Mouse (Mus musculus): ENCODE measurements around the gene Urb2. TPM values are rescaled to one million over a fixed set of nuclear protein-coding genes. Genes with fewer than 3 reads are reported as not detected.
A peak's percentile ranks its signal among the peaks of the same experiment; 100 is the strongest.

The Urb2 gene
- total RNA-seq (2014; fragmentation: Nextera tagmentation) (27.8 and 29.2 TPM in 2 replicates), total RNA-seq (2017) (23.6 and 27.2 TPM in 2 replicates)

DNA sequence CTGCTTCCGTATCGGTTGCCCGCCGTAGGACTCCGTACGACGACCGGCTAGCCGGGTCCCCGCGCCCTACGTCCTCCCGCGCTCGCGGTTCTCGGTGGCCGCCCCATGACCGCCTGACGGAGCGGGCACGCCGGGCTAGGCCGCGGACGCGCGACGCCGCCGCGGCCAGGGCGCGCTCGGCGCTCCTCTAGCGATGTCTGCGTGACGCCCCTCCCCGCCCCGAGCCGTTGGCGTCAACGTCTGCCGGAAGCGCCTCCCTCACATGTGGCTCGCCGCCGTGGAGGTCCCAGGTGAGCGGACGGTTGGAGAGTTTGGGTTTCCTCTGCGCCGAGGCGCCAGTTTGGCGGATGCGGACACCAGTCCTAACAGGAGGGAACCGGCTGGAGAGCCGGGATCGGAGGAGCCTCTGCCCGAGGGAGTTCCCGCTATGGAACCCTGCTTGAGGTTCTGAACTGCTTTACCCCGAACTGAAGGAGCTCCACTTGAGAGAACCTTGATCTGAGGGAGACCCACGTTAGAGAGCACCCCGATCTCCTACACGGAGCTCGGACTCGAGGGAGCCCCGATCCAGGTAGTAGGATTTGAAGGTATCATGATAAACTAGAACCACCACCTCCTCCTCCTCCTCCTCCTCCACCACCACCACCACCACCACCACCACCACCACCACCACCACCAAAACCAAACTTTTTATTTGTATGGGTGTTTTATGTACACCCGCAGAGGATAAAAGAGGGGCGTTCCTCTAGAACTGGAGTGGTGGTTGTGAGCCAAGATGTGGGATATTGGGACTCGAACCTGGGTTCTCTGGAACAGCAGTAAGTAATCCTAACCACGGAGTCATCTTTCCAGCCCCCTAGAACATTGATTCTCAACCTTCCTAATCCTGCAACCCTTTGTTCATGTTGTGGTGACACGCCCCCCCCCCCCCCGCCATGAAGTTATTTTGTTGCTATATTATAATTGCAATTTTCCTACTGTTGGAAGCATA lies at the start of gene Urb2, which contains the start of gene Taf5l:
TSS of gene Urb2 (plus strand) at position 272 of the 991 bp plus-strand sequence.
TSS of gene Taf5l (minus strand) at position 161 of the 991 bp plus-strand sequence.
- peak; percentile 85 for ATAC-seq (replicated peaks; ENCODE audit: poor library complexity, severe bottlenecking)

DNA sequence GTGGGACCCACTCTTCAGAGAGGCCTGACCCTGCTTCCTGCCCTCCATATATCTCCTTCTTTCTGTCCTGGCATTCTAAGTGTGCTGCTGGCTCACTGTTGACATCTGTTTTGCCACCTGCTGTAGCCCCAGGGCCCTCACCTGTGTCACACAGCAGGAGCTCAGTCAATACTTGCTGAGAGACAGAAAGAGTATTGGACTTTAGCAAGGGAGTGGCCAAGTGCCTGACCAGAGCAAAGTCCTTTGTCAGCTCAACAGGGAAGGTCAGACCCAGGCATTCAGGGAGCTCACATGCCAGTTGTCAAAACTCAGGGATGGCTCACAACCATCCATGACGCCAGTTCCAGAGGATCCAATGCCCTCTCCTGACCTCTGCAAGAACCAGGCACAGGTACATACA lies 47.8 kb upstream of the Urb2 start:
- ATAC-seq (replicated peaks; ENCODE audit: poor library complexity, severe bottlenecking): no peak

DNA sequence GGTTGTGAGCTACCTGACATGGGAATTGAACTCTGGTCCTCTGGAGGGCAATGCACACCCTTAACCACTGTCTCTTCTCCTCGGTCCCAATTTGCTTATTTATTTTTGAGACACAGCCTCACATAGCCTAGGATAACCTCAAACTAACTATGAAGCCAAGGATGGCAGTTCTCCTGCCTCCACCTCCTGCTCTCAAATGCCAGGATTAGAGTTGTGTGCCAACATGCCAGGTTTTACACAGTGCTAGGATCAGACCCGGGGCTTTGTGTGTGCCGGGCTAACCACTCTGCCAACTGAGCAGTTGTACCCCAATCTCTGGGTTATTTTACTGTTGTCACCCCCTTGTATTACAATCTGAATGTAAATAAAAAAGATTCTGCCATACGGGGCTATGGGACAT lies 43.8 kb upstream of the Urb2 start:
- no peak for ATAC-seq (replicated peaks; ENCODE audit: poor library complexity, severe bottlenecking)

DNA sequence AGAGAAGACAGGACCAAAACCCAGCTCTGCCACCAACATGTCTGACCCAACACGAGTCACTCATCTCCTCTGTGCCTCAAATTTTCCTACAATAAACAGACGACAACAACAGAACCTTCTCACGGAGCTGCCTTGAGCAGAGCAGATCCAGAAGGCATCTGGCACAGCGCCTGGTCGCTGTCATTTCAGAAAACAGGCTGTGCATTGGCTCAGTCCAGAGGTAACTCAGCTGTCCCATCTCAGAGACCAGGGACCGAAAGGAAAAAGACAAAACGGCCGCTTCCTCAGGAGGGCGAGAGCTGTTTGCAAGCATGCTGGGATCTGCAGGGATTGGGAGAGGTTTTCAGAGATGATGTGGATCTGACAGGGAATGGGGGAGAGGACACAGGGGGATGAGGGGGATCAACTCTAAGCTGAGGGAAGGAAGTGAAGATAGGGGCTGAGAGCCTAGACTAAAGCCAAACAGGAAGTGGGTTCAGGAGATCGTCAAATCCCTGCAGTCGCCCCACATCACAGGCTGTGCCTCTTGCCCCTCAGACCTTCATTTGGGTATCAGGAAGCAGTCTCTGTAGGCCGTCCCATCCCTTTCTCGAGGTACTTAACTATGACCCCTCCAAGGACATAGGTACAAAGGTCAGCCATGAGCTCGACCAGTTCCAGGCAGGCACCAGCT lies 43.0 kb upstream of the Urb2 start:
- peak; percentile 9 for ATAC-seq (replicated peaks; ENCODE audit: poor library complexity, severe bottlenecking)

DNA sequence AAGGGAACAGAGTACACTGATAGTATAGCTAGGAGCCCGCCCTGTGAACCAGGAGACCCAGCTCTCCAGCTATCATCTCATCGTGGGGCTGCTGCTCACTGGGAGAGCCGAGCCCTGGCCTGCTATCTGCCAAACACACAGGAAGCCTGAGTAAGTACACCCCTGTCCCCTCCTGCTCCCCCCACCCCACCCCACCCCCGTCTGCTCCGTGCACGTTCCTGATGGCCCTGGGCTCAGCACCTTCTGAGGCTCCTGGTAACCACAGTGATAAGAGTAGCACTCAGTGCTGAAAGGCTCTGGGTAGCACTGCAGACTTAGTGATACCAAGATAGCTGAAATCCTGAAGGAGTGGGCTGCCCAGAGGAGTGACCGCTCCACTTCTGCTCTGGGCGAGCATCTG lies 42.4 kb upstream of the Urb2 start:
- ATAC-seq (replicated peaks; ENCODE audit: poor library complexity, severe bottlenecking): no peak

DNA sequence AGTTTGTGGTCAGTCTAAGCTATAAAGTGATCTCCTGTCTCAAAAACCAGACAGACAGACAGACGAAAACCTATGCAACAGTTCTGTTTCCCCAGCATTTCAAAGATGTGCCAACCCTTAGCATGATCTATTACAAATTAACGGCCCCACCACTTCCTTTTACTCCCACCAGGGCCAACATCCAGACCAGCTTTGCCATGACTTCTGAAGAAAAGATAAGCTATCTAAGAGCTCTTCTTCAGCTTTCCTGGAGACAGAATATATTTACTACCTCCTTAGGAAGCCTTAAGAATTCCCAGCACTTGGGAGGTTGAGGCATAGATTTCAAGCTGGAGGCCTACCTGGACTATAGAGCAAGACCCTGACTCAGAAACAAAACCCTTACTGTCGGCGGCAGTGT lies 41.1 kb upstream of the Urb2 start:
- ATAC-seq (replicated peaks; ENCODE audit: poor library complexity, severe bottlenecking): peak; percentile 39

DNA sequence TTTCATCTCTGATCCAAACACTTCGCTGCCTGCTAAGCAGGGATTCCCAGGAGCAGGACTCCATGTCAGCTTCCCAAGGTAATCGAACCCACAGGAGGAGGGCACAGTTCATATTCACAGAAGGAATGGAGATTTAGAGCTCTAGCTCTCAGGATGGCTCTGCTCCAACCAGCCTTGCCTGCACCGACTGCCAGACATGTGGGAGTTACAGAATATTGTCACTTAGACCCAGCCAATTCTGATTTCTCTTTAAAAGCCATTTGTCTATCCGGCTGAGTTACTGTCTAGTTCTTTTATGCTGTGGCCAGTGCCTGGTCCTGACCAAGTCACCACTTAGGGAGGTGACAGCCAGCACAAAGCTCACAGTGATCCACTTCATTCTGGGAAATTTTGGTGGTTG lies 39.6 kb upstream of the Urb2 start:
- ATAC-seq (replicated peaks; ENCODE audit: poor library complexity, severe bottlenecking): no peak

DNA sequence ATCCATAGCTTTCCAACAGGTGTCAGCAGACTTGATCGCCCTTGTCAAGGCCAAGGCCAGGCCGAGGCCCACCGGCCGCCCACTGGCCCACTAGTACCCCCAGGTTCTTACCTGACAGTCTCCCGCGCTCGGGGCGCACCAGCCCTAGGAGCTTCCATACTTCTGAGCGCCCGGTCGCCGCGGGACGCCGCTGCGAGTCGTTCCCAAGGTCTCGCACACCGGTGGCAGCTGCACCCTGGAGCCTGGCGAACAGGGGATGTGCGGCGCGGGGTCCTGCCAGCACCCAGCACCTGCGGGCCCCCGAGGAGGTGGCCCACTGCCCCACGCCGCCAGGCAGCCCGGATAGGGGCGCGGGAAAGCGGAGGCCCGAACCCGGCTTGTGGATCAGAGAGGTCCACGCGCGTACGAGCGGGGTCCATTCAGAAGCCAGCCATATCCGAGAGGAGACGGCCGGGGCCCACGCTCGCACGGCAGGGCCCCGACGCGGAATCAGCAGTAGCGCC lies 39.0 kb upstream of the Urb2 start:
- no peak for ATAC-seq (replicated peaks; ENCODE audit: poor library complexity, severe bottlenecking)

DNA sequence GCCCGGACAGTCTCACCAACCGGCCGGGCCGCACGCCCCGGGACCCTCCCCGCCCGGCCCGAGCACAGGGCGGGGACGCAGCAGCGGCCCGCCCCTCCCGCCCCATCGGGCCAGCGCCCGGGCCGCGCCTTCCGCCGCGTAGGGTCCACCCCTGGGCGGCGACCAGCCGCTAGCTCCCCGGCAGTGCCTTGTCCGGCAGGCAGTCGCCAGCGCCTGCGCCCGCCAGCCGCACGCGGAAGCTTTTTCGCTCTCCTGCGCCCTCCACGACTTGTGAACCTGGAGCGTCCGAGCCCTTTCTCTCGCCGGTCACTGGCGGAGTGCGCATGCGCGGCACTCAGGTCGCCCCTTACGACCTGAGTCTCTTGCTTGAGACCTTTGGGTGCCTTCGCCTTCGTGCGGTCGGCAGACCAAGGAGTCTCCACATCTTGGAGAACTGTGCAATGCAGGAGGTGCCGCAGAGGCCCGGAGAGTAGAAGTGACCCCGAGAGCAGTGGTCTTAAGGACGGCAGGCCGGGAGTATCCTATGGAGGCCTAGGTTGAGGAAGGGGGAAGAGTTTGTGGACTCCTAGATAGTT lies 38.4 kb upstream of the Urb2 start, which contains the start of gene Abcb10:
TSS of gene Abcb10 (minus strand) at position 297 of the 575 bp plus-strand sequence.
- ATAC-seq (replicated peaks; ENCODE audit: poor library complexity, severe bottlenecking): peak; percentile 82

DNA sequence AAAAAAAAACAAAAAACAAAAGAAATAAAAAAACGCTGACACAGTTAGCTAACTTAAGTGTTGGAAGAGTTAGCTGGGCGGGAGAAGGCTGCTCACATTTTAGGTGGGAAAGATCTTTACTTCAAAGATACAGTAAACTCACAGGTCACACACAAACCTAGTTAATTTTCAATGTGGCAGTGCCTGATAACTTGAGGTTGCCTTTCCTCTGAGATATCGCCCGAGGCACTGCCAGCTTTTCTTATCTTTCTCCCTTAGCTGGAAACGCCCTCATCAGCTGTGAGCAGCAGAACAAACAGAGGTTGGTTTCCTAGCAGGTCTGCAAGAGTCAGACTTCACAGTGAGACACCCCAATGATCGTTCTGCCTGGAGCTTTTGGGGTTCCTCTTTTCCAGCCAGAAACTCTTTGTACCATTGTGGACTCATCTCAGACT lies 32.7 kb upstream of the Urb2 start:
- ATAC-seq (replicated peaks; ENCODE audit: poor library complexity, severe bottlenecking): peak; percentile 42

DNA sequence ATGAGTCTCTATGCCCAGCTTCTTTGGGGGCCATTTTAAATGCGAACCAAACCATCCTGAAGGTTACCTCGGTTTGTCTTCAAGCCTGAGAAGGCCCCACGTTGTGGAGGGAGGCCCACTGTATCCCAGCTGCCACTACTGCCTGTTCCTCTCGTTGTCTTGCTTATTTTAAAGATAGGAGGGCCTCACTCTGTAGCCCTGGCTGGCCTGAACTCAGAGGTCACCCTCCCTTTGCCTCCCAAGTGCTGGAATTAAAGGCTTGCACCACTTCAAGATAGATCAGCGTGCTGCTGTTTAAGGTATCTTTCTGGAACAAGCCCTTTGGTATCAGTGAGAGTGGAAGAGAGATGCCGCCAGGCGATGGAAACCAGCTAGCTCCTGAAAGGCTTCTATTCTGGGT lies 32.2 kb upstream of the Urb2 start:
- no peak for ATAC-seq (replicated peaks; ENCODE audit: poor library complexity, severe bottlenecking)

DNA sequence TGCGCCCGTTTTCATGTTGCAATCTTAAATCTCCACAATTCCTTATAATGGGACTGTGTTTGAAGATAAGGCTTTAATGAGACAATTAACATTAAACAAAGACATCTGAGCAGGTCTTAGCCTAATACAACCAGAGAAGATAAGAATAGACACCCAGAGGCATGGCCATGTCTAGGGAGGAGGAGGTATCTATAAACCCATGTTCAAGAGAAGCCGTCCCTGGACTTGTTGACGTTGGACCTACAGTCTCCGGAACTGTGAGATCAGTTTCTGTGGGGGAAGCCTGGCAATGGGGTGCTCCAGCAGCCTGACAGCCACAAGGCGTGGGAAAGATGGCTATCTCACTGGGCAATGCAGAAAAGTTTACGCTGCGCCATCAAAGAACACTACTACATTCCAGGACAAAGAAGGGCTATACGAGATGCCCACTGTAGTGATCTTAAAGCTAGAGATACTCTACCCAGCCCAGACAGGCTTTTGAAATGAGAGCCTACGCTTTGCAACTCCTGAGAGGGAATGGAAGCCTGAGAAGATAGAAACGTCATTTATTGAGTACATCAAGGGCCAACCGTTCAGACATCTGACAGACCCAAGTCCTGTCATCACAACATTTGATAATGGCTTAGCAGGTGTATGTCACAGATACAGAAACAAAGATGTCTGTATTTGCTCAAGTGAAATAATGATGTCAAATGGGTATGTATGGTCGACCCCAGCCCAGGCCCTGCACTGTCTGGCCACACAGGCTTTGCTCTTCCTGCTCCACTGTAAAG lies 30.8 kb upstream of the Urb2 start:
- no peak for ATAC-seq (replicated peaks; ENCODE audit: poor library complexity, severe bottlenecking)

DNA sequence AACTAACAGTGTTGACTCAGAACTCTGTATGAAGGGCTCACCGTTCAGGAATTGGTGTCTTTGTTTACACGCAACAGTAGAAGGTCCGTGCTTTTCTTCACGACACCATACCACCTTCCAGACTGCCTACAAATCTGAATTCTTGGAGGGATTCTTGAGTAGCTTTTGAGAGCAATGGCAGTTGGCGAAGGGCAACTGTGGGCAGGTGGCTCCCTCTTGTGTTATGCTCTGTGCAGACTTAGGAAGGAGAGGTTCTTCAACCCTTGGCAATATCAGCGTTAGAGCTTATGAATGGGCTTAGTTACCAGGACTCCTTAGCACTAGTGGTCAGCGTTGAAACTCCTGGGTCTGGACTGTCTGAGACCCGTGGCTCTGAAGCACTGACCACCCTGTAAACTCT lies 28.7 kb upstream of the Urb2 start:
- ATAC-seq (replicated peaks; ENCODE audit: poor library complexity, severe bottlenecking): no peak

DNA sequence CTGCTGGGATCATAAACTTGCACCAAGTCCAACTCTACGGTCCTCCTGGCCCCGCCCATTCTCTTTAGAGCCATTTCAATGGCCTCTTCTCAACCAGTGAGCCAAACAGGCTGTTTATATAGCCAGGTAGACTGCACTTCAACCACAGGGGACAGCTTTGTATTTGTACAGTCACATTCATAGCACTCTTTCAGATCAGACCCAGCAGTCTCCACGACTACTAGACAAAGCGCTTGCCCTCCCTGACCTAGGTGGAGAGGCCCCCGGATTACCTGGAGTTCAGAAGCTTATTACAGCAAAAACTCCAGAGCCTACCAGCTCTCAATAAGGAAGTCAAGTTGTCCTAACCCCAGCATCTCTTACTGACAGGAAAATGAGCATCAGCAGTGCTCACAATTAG lies 27.7 kb upstream of the Urb2 start:
- no peak for ATAC-seq (replicated peaks; ENCODE audit: poor library complexity, severe bottlenecking)

DNA sequence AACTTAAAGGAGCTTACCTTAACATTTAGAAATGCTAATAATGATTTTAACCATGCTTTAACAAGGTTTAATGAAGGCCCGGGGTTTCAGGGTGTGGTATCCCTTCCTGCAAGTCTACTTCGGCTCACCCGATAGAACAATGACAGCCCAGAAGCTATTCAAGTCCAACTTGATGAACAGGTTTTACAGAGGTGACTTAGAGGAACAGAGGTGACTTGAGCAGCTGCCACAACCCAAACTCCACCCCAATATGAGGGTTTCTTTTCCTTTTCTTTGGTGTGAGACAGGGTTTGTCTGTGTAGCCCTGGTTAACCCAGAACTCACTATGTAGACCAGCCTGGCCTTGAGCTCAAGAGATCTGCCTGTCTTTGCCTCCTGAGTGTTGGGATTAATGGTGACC lies 27.3 kb upstream of the Urb2 start:
- no peak for ATAC-seq (replicated peaks; ENCODE audit: poor library complexity, severe bottlenecking)

DNA sequence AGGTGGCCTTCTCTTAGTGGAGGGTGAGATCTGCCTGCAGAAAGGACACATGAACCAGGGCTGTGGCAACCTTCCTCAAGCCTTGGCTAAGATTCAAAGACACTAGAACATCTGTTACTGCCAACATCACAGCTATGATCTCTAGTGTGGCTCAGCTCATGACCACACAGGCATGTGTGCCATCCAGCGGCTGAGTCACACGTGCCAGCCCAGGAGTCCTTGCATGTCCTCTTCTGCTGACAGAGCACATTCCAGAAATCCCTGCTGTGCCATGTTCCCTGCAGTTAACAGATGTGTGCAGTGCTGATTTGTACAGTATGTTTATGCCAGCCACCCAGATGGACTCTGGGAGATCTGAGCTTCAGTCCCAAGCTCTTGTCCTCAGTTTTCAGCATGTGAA lies 21.7 kb upstream of the Urb2 start:
- ATAC-seq (replicated peaks; ENCODE audit: poor library complexity, severe bottlenecking): no peak

DNA sequence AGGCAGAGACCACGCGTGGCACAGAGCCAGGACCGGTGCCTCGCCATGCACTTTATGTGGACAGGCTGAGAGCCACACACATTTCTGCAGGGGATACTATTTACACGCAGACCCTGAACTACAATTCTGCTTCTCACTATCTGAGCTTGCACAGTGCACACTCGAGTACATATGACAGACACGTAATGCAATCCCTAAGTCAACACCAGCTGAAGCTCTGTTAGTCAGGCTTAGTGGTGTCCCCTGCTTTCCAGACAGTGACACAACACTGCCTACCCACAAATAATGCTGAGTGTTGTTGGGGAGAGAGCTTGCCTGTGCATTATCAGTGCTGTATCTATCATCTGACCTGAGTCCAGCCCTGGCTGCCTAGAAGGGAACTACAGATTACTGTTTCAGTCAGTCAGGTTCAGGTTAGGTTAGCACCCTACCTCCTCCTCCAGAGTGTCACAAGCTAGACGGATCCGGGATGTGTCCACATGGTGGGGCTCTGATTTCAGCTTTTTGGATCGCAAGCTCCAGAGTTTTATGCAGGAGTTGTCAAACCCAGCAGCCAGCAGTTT lies 18.7 kb upstream of the Urb2 start:
- ATAC-seq (replicated peaks; ENCODE audit: poor library complexity, severe bottlenecking): no peak

DNA sequence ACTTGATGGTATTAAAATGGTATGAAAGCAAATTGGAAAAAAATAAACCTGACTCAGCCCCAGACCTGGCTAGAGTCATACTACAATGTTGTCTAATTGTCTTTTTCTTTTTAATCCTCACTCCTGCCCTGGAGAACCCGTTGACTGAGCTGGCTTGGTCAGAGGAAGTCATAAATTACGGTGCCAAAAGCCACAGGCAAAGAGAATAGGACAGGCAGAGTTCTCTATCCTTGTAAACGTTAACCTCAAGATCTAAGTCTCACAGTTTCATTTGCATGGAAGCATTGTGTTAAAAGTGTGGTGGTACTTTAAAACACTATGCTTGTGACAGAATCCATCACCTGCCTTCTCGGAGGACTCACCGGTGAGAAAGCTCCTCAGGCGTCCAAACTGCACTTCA lies 13.5 kb upstream of the Urb2 start:
- no peak for ATAC-seq (replicated peaks; ENCODE audit: poor library complexity, severe bottlenecking)

DNA sequence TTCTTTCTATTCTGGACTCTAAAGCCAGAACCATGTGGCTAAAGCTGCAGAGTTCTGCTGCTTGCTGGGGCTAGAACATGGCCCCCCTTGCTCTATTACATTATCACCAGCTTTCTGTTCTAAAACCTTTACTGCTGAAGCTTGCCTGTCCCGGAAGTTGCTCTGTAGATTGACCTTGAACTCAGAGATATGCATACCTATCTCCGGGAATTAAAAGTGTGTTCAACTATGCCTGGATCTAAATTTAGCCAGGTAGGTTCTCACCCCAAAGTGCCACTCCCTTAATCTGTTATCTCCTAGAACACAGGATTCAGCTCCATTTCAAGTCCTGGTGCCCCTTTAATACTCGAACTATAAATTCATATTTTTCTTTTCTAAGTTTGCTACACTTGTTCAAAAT lies 9.7 kb upstream of the Urb2 start:
- ATAC-seq (replicated peaks; ENCODE audit: poor library complexity, severe bottlenecking): no peak
